Mouse (Mus musculus) erythroblast, embryonic 14.5 days (primary cell): Measurements from ENCODE around the gene Fam71f1. TPM values are rescaled to one million over a fixed set of nuclear protein-coding genes. Genes with fewer than 3 reads are reported as not detected.

ENCODE experiments used
- H3K27me3 ChIP-seq: 2 replicates; pipeline ENCODE4 v1.6.1; 2012; ENCODE audit warnings: inconsistent platforms; ENCODE audit not compliant: control insufficient read depth
- H3K36me3 ChIP-seq: 2 replicates; pipeline ENCODE4 v1.6.1; 2012; ENCODE audit warnings: mild to moderate bottlenecking, inconsistent platforms; ENCODE audit not compliant: control insufficient read depth
- H3K4me1 ChIP-seq: 2 replicates; pipeline ENCODE4 v1.6.1; 2012; ENCODE audit warnings: inconsistent platforms; ENCODE audit not compliant: control insufficient read depth
- H3K4me3 ChIP-seq: replicated peaks from 2 replicates; pipeline ENCODE3; 2012; ENCODE audit warnings: moderate library complexity, mild to moderate bottlenecking, inconsistent platforms
- H3K9me3 ChIP-seq: 2 replicates; pipeline ENCODE4 v1.6.1; 2012; ENCODE audit warnings: low read length, inconsistent platforms, mixed read lengths; ENCODE audit not compliant: control insufficient read depth
- GATA1 ChIP-seq: IDR thresholded peaks from 2 replicates; pipeline ENCODE4 v1.6.1; 2012; ENCODE audit warnings: low read length, inconsistent platforms, mixed read lengths
- TAL1 ChIP-seq: IDR thresholded peaks from 3 replicates; pipeline ENCODE4 v1.6.1; 2012; ENCODE audit warnings: low read length, inconsistent platforms, mixed read lengths
- polyA plus RNA-seq: library from polyadenylated mRNA; stranded (reverse); fragments of >175 nt; gene quantifications from 2 replicates; pipeline ENCODE4 v1.2.3, GENCODE M21; 2012

Fam71f1 gene
- polyA plus RNA-seq, 1 experiment = not detected

- Histone ChIP-seq H3K36me3 (peaks cover 23% of the 10 kb centered on the region), H3K4me1 (peaks cover 43% of the 10 kb centered on the region), H3K4me3 (no peak overlapping the region), H3K9me3 (no peaks in the 10 kb centered on the region), H3K27me3 (no peaks in the 10 kb centered on the region)
- TF ChIP-seq GATA1 (no peak), TAL1 (no peak; the same call in 2 of the 3 replicates)
These were observed 33.9 kb downstream of the Fam71f1 start for GRCm38 (mm10) chr6:29352816-29353215.

GRCm38 (mm10) chr6:29359386-29359785 is 40.4 kb downstream of the Fam71f1 start:
- H3K4me3 ChIP-seq = no peak overlapping the region
- H3K36me3 ChIP-seq = peaks cover 67% of the 10 kb centered on the region
- H3K4me1 ChIP-seq = peaks cover 7% of the 10 kb centered on the region
- H3K27me3 ChIP-seq = no peaks in the 10 kb centered on the region
- no peaks in the 10 kb centered on the region for H3K9me3 ChIP-seq
- TF ChIP-seq GATA1 = no peak
- no peak for TF ChIP-seq TAL1

- Histone ChIP-seq H3K27me3 (no peaks in the 10 kb centered on the region), H3K9me3 (no peaks in the 10 kb centered on the region), H3K4me3 (no peak overlapping the region), H3K4me1 (peaks cover 7% of the 10 kb centered on the region), H3K36me3 (peaks cover 68% of the 10 kb centered on the region)
- TF ChIP-seq GATA1 = no peak
- no peak for TF ChIP-seq TAL1
These were observed 41.3 kb downstream of the Fam71f1 start for GRCm38 (mm10) chr6:29360211-29360610.

GRCm38 (mm10) chr6:29362246-29363128 is 43.5 kb downstream of the Fam71f1 start:
- peaks cover 3% of the 10 kb centered on the region for H3K4me1 ChIP-seq
- no peaks in the 10 kb centered on the region for H3K9me3 ChIP-seq
- H3K27me3 ChIP-seq = no peaks in the 10 kb centered on the region
- peaks cover 69% of the 10 kb centered on the region for H3K36me3 ChIP-seq
- TF ChIP-seq TAL1 (no peak), GATA1 (no peak)
- no peak overlapping the region for H3K4me3 ChIP-seq

- H3K36me3 ChIP-seq = peaks cover 66% of the 10 kb centered on the region
- H3K27me3 ChIP-seq = no peaks in the 10 kb centered on the region
- no peak for TF ChIP-seq GATA1
- TF ChIP-seq TAL1 = no peak
- H3K4me1 ChIP-seq = no peaks in the 10 kb centered on the region
- no peaks in the 10 kb centered on the region for H3K9me3 ChIP-seq
- H3K4me3 ChIP-seq = no peak overlapping the region
These were observed 44.2 kb downstream of the Fam71f1 start for GRCm38 (mm10) chr6:29363129-29363515.

- Histone ChIP-seq H3K36me3 (peaks cover 62% of the 10 kb centered on the region), H3K9me3 (no peaks in the 10 kb centered on the region), H3K4me1 (no peaks in the 10 kb centered on the region), H3K4me3 (no peak overlapping the region), H3K27me3 (no peaks in the 10 kb centered on the region)
- TF ChIP-seq TAL1 = no peak
- no peak for TF ChIP-seq GATA1
These were observed 46.3 kb downstream of the Fam71f1 start for GRCm38 (mm10) chr6:29365277-29365676.

GRCm38 (mm10) chr6:29377386-29377785 is 58.4 kb downstream of the Fam71f1 start:
- no peak overlapping the region for H3K4me3 ChIP-seq
- H3K4me1 ChIP-seq = peaks cover 7% of the 10 kb centered on the region
- no peaks in the 10 kb centered on the region for H3K27me3 ChIP-seq
- no peaks in the 10 kb centered on the region for H3K9me3 ChIP-seq
- peaks cover 59% of the 10 kb centered on the region for H3K36me3 ChIP-seq
- no peak for TF ChIP-seq TAL1
- no peak for TF ChIP-seq GATA1

GRCm38 (mm10) chr6:29378678-29379077 is 59.7 kb downstream of the Fam71f1 start:
- H3K9me3 ChIP-seq = no peaks in the 10 kb centered on the region
- no peaks in the 10 kb centered on the region for H3K27me3 ChIP-seq
- TF ChIP-seq TAL1 (no peak), GATA1 (no peak)
- H3K4me3 ChIP-seq = no peak overlapping the region
- H3K4me1 ChIP-seq = peaks cover under 1% of the 10 kb centered on the region
- peaks cover 47% of the 10 kb centered on the region for H3K36me3 ChIP-seq

- TF ChIP-seq TAL1 (no peak), GATA1 (no peak)
- peaks cover 35% of the 10 kb centered on the region for H3K36me3 ChIP-seq
- H3K27me3 ChIP-seq = no peaks in the 10 kb centered on the region
- H3K4me1 ChIP-seq = no peaks in the 10 kb centered on the region
- H3K9me3 ChIP-seq = no peaks in the 10 kb centered on the region
- no peak overlapping the region for H3K4me3 ChIP-seq
These were observed 61.0 kb downstream of the Fam71f1 start for GRCm38 (mm10) chr6:29379954-29380353.

- Histone ChIP-seq H3K36me3 (peaks cover 12% of the 10 kb centered on the region), H3K27me3 (no peaks in the 10 kb centered on the region), H3K9me3 (no peaks in the 10 kb centered on the region), H3K4me3 (no peak overlapping the region), H3K4me1 (peaks cover 2% of the 10 kb centered on the region)
- TF ChIP-seq GATA1 = no peak
- TF ChIP-seq TAL1 = no peak
These were observed 63.5 kb downstream of the Fam71f1 start for GRCm38 (mm10) chr6:29382442-29382841.

Other genes with a start within 250 kb of the Fam71f1 start
- gene Rbm28, start 154.1 kb upstream of the Fam71f1 start, polyA plus RNA-seq = 0.50 and 0.55 TPM in 2 replicates
- 0.02 TPM in 1 of 2 replicates, not detected in the other for gene Prrt4, start 139.6 kb upstream of the Fam71f1 start, polyA plus RNA-seq
- 1.7 and 1.8 TPM in 2 replicates for gene Impdh1, start 102.8 kb upstream of the Fam71f1 start, polyA plus RNA-seq
- gene Hilpda, start 46.7 kb upstream of the Fam71f1 start, polyA plus RNA-seq = 0.76 and 0.80 TPM in 2 replicates
- not detected in 2 replicates for gene Fam71f2, start 39.5 kb upstream of the Fam71f1 start, polyA plus RNA-seq
- gene Calu, start 28.9 kb downstream of the Fam71f1 start, polyA plus RNA-seq = 0.17 and 0.63 TPM in 2 replicates
- gene Opn1sw, start 69.3 kb downstream of the Fam71f1 start, polyA plus RNA-seq = not detected in 2 replicates
- not detected in 2 replicates for gene Ccdc136, start 77.2 kb downstream of the Fam71f1 start, polyA plus RNA-seq
- gene Flnc, start 114.1 kb downstream of the Fam71f1 start, polyA plus RNA-seq = not detected in 2 replicates
- 16.6 and 22.9 TPM in 2 replicates for gene Atp6v1f, start 148.6 kb downstream of the Fam71f1 start, polyA plus RNA-seq
- gene Atp6v1fnb, start 152.3 kb downstream of the Fam71f1 start, polyA plus RNA-seq = not detected in 2 replicates
- 0.01 and 0.11 TPM in 2 replicates for gene Kcp, start 188.8 kb downstream of the Fam71f1 start, polyA plus RNA-seq
- gene Irf5, start 207.5 kb downstream of the Fam71f1 start, polyA plus RNA-seq = 0.16 and 0.44 TPM in 2 replicates